Mouse (Mus musculus): ENCODE measurements around the gene Cmtr2.

The Cmtr2 gene

GRCm38 (mm10) chr8:110215365-110215764 is at the start of gene Cmtr2:
TSS of gene Cmtr2 (plus strand) at chr8:110215665.
- no peak for DNase-seq

- DNase-seq, result no peak
These were observed 49.2 kb upstream of the Cmtr2 start for GRCm38 (mm10) chr8:110166270-110166669.

DNA sequence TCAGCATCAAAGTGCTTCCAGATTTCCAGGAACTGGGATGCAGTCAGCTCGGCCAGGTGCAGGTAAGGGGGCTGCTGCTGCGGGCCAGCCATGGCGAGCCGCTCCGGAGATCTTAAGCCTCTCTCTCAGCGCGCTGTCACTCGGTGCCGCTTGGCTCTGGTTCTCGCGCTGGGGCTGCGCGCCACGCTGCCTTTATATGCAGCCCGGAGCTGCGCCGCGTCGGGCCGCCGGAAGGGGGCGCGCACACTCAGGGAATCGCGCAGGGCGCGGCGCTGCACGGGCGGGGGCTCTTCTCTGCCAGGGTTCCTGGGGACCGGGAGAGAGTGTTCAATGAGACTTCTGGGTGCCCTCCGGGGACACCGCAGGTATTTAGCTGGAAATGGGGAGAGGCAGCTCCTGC is 47.4 kb upstream of the Cmtr2 start, which contains the start of gene Calb2:
TSS of gene Calb2 (minus strand) at position 165 of the 400 bp plus-strand sequence.
- peak; percentile 22 for DNase-seq

GRCm38 (mm10) chr8:110172161-110172560 is 43.3 kb upstream of the Cmtr2 start:
- no peak for DNase-seq

- no peak for DNase-seq
These were observed 40.6 kb upstream of the Cmtr2 start for GRCm38 (mm10) chr8:110174826-110175225.

DNA sequence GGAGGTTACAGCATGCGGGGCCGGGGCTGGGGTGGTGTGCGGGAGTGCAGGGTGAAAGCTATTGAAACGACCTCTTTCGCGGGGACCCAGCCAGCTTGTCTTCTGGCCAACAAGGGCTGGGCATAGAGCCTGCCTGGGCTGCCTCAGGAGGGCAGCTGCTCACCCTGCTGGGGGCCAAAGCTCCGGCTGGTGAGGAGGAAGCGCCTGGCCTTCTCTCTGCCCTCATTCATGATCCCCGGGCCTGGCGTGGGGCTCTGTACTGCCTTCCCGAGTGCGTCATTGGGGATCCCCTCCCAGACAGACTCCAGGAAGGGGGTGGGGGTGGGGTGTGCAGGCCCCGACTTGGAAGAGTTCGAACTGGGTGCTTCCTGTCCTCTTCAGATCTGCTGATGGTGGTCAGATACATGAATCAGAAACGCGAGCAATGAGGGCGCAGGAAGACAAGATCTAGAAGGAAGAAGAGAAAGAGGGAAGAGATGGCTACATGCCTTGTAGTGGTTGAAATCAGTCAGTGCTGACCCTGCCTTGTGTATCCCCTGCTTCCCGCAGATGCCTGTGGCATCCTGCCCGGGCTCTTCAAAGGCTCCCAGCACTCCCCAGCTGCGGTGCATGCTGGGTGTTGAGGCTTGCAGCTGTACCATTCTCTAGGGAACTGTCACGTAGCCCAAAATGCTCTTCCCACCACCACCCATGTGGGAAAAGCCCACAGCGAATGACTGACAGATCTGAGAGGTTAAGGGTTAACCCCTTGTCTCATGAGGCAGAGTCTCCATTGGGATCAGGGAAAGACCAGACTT is 37.9 kb upstream of the Cmtr2 start:
- no peak for DNase-seq

GRCm38 (mm10) chr8:110182735-110183367 is 32.6 kb upstream of the Cmtr2 start:
- DNase-seq, result no peak

DNA sequence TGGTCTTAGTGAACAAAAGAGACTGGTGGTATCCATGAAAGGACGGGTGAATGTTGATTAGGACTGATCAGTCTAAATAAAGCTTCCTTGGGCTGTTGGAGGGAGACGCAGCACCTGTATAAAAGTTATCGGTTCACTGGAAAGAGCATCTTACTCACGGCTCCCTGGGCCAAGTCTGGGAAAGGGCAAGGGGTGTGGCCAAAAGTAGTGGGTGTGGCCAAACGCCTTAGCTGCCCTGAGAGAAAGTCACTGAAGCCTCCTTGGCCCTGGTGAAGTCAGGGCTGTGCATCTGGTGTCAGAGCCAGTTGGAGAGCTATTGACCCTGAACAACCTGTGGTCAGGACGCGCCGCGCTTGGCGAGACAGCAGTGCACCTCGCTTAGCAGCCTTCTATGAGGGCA is 31.7 kb upstream of the Cmtr2 start:
- no peak for DNase-seq

DNA sequence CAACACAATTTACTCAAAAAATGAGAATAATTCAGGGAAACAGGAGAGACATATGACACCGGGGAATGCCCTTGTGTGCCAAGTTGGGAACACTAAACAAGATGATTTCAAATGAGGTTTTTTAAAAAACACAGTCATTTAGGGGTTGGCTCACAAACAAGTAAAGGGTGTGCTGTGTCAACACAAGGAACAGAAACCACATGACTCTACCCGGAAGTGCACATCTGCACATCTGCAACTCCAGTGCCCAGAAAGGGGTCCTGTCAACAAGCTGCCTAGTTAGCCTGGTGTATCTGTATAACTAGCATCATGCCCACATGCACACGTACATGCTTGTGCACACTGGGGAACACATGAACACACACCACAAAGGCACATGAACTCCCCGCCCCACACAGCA is 29.9 kb upstream of the Cmtr2 start:
- no peak for DNase-seq

DNA sequence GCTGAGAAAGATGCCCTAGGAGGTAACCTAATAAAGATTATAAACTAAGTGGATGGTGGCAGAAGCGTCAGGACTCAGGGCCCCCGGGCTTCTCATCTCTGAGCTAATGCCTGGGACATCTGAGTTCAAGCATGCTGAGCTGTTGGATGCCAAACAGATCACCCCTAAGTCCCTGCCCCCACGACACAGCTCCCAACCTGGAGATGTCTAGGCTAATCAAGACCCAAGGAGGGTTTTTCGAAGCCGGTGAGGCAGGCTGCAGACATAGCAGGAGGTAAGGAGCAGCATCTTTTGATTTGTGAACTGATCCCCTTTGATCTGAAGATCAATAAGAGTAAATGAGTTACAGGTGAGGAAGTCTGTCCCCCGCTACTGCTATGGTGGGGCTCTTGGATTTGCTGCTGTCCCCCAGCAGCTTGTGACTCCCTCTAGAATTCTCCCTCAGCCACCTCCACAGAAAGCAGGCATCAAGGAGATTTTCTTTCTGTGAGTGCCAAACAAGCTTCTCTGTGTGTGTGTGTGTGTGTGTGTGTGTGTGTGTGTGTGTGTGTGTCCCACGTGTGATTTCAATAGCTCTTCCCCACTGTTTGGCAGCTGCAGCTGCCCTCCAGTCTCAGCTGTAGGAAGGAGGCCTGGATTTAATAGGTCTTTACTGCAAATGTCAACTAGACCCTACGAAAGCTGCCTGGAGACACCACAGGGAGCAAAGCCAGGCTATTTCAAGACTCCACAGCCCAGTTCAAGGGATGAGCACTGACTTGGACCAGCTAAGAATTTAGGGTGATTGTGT is 26.3 kb upstream of the Cmtr2 start:
- DNase-seq, result no peak

DNA sequence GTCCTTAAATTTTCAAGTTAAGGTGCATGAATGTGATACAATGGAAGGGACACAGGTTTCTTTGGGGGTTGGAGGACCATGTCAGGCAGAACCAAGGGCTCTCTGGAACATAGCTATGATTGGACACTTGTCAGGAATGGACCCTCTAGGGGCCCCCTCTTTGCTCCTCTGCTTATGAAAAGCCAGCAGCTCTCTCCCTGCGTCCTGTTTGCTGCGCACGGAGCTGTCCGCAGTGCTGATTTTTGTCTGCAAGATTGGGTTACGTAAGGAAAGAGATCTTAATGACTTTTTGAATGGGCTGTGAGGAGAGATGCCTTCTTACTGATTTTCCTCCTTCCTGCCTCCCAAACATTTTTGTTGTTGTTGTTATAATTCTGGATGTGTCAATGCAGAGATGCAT is 18.8 kb upstream of the Cmtr2 start:
- DNase-seq, result peak; percentile 23

GRCm38 (mm10) chr8:110201806-110202205 is 13.7 kb upstream of the Cmtr2 start:
- DNase-seq, result no peak

GRCm38 (mm10) chr8:110216253-110216652 is 788 bp downstream of the Cmtr2 start:
- DNase-seq, result no peak

DNA sequence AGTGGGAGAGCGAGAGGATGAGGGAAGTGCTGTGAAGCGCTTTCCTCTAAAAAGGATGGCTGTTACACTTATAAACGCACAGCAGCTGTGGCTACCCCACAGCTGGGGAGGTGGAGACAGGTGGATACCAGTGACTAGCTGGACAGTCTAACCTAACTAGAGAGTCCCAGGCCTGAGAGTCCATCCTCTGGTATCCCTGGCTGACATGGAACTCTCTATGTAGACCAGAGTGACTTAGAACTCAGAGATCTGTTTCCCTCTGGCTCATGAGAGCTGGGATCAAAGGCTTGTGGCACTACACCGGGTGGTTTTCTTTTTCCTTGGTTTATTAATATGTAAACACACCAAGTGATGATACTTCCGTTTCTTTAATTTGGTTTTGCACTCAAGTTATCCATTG is 1.7 kb downstream of the Cmtr2 start:
- DNase-seq, result no peak

GRCm38 (mm10) chr8:110217681-110218131 is 2.2 kb downstream of the Cmtr2 start:
- DNase-seq, result peak; percentile 99

- DNase-seq, result no peak
These were observed 3.0 kb downstream of the Cmtr2 start for GRCm38 (mm10) chr8:110218511-110218910.

DNA sequence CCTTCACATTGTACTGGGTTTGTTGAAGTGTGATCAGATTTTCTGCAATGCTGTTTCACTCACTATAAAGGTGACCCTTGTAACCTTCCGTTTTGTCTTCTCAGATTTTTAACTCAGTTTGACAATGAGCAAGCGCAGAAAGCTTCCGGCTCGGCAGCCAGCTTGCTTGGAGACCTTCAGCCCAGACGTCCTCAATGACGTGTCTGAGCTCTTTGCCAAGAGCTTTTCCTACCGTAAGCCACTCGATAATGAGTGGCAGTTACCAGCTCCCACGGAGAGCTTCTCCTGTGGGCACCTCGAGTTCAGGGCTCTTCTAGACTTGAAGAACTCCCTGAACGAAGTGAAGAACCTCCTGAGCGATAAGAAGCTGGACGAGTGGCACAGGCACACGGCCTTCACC is 5.5 kb downstream of the Cmtr2 start:
- DNase-seq, result no peak

- no peak for DNase-seq
These were observed 15.3 kb downstream of the Cmtr2 start for GRCm38 (mm10) chr8:110230803-110231202.

DNA sequence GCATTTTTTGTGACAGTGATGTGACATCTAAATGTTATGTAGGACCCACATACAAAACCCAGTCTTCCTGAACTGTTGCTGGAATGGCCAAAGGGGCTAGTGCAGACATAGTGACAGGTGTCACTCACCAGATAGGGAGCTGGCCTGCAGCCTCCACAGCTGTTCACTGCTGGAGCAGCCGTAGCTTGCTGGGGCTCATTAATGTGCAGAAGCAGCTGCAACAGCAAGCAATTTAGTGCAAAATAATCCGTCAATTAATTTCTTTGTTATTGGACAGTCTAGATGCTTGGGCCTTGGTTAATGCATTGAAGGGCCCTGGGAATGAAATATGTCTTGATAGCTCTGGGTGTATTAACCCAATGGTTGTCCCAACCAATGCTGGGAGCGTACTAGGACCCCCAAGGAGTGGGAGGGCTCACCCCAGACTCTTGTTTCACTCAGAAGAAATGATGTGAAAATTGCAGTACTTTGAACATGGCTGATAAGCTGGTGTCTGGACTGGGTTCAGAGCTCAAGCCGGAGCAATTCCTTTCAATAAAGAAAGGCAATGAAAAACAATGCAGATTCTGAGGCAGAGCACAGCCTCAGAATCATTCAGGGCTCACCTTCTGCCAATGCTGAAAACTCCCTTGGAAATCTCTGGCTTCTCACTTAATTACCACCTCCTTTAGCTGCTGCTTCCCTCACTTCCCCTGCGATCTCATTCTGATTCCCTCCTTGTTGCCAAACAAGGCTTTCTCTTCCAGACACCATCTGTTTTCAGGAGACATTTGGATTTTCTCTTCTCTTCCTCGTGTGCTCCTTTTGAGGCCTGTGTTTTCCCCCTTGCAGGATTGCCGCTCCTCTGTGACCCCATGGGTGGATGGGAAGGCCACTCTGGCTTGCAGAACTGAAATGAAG is 27.1 kb downstream of the Cmtr2 start:
- DNase-seq, result no peak

DNA sequence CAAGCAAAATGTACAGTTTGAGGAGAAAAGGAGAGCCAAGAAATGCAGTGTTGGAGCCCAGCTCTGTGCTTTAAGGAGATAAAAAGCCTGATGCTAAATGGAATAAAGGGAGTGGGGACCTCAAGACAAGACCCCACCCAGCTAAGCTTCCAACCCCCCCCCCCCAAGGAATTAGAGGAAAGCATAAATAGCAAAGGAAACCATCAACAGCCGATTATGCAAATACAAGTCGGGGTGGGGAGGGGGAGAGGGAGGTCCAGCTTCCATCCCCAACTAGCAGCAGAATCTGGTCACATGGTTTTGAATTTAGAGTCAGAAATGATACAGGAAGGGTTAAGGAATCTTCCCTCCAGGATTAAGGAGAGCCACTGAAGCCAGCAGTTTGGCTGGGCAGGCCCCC is 29.1 kb downstream of the Cmtr2 start:
- DNase-seq, result no peak

DNA sequence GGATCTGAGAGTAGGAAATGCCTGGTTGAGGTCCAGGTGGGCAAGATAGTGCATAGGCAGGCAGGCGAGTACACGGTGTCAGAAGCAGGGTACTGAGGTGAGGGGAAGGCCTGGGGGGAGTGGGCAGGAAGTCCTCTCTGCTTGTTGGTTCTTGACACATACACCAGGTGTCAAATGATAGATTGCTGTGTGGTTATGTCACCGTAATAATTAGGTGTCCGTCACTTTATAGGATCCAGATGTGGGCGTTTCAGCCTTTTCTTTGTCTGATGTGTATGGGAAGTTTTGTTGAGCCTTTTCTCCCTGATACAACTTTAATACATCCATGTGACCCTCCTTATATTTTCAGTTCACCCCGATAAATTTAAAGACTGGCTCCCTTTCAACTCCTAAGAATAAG is 31.8 kb downstream of the Cmtr2 start:
- DNase-seq, result no peak

DNA sequence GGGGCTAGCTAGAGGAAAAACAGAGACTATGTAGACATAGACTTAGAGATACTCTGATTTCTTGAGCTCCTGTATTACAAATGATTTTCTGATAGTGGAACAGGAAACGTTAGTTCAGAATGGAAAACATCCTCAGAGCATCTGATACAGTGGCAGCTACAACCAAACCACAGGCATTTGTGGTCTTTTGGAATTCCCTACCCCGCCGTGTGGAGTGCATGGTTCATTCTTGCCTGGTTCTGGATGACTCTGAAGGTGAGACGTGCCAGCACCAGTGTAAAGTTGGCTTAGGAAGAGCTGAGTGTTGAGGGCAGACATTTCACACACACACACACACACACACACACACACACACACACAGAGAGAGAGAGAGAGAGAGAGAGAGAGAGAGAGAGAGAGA is 38.5 kb downstream of the Cmtr2 start:
- no peak for DNase-seq
